Mouse (Mus musculus) gastrocnemius, postnatal 25 days (tissue): ENCODE results near the gene Ptn. TPM values are rescaled to one million over a fixed set of nuclear protein-coding genes. Genes with fewer than 3 reads are reported as not detected.
A peak's percentile ranks its signal among the peaks of the same experiment; 100 is the strongest.
"Not testable (repeated sequence)": the region's sequence is repeated elsewhere in the genome, so short reads cannot be mapped to it uniquely, and the experiment has no call there.

Source experiments
- DNase-seq: peaks from one replicate; pipeline ENCODE4 v3.0.0; 2022
- total RNA-seq, 2 experiments: library from RNA; stranded (reverse); gene quantifications; 1 replicate in 1 of 2; 2 replicates in 1 of 2; pipeline ENCODE4 v1.2.3; 2021

The Ptn gene
- total RNA-seq, 2 experiments from 2014 or later = 2.6 to 4.6 TPM

DNA sequence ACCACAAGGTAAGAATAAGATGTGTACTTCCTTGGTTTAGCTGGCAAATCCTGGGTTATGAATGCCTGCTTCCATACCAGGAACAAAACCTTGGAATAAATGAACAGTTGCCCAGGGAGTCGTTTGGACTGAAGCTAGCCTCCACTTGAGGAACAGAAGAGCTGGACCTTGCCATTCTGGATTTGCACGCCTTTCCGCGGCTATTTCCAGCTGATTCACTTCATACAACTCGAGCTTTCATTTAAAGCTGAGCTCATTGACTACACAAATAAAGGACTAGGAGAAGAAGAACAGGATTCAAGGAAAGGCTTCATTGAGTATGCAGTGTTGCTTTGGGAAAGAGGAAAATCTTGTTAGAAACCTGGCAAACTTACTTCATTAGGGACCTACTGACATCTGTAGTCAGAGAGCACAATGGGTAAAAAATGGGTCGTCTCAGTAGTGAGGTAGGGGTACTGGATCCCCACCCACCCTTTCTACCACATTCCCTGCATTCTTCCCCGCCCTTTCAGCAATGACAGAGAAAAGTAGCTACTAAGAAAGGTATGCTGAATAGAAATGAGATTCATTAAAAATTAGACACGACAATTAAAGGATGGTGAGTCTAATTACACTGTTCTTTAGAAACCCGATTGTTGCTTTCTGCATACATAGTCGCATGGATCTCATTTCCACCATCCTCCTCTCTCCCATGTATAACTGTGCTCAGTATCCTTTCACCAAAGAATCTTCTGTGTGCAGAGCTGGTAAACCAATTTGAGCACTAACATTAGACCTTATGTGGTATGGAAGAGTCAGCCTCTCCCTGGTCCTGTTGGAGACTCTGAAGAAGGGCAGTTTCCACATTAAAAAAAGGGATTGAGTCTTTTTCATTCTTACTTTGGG, 54.8 kb downstream of the Ptn start:
- DNase-seq = no peak

GRCm38 (mm10) chr6:36752887-36753286, 57.1 kb downstream of the Ptn start:
- DNase-seq = no peak

DNA sequence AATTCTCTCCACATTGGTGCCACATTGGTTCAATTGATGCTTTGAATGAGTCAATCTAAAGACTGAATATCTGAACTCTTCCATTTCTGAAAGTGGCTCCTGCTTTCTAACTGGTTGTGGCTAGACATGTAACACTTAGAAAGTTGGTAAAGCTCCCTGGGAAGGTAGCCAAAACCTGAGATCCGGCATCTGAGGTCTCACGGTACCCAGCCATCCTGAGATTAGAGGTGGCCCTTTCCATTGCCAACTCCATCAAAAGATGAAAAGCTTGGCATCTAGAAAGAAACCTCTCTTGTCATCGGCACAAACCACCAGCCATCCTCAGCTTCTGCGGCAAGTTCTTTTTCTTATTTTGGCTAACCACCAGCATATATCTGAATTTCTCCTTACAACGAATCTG, 70.2 kb downstream of the Ptn start:
- DNase-seq = no peak

- no peak for DNase-seq
Measured at GRCm38 (mm10) chr6:36736763-36737162, 73.3 kb downstream of the Ptn start.

- not testable (repeated sequence) for DNase-seq
Measured at GRCm38 (mm10) chr6:36735622-36736021, 74.4 kb downstream of the Ptn start.

DNA sequence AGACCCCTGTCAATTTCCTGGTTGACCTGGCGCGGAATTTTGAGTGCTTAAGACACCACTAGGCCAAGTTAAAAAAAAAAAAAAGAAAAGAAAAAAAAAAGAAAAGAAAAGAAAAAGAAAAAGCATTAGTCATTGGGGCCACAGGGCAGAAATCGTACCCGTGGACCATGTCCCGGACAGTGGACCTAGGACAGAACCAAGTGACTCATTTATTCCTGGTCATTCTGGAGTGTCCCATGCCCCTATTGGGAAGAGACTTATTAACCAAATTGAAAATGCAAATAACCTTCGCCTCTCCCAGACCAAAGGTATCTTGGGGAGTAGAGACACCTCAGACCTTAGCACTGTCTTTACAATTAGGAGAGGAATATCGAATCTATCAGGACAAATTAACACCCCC, 80.2 kb downstream of the Ptn start:
- not testable (repeated sequence) for DNase-seq

DNA sequence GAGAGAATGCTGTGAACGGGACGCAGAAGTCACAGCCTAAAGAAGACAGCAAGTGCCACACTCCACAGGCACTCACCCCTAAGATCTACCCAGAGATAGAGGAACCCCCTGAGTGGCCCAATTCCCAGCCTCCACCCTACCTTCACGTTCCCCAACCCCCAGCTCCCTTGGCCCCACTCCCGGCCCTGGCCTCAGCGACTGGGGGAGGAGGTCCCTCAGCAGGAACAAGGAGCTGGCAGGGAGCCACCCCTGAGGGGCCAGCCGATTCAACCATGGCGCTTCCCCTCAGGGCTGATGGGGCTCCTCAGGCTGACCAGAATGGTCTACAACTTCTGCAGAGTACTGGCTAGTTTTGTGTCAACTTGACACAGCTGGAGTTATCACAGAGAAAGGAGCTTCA, 81.9 kb downstream of the Ptn start:
- DNase-seq = no peak

- no peak for DNase-seq
Measured at GRCm38 (mm10) chr6:36725509-36726160, 84.4 kb downstream of the Ptn start.

- DNase-seq = no peak
Measured at GRCm38 (mm10) chr6:36722769-36723549, 87.1 kb downstream of the Ptn start.

DNA sequence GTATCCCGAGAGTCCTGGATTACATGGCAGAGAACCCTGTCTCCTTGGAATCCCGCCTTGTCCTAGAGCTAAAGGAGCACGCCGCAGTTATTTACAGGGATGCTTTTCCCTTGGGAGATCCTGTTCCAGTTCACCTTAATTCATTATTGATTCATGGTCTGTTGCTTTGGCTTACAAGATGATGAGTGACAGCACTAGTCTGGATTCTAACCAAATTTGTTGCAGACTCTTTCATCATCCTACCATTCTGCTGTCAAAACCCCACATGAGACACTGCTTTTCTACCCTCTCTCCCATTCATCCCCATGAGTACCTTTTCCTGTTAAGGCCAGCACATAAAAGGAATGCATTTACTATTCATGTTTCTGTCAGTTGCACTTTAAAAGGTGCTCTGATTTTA, 96.7 kb downstream of the Ptn start:
- no peak for DNase-seq

DNA sequence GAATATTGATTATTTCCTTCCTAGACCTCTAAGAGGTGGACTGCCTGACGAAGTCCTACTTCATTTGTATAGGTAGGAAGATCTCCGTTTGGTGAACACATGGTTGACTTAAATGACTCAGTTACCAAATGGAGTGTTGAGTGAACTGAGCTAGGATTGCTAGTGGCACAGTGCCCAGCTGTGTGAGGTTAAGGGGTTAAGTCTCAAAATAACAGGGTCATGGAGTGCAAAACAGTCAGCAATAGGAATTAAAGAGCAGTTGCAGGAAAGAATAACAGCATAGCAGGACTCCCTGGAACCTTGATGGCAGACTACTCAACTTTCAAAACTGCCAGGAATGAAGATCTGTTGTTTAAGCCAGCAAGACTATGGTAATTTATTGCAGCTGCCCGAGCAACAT, 114.5 kb downstream of the Ptn start:
- DNase-seq = no peak

DNA sequence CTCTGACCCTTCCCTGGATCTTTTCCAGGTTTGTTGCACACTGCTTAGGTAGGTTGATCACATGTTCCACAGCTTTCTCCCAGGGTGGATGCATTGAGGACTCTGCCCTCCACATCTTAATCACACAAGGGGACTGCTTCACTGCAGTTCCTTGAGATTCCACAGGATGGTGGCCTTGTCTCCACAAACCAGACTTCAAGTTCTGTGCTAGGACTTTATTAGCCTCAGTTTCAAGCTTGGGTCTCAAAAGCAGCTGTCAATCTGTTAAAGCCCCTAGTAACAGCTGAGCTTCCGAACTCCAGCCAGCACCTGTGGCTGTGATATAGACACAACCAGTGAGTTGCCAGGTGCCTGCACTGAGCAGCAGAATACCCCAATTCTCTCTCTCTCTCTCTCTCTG, 118.5 kb downstream of the Ptn start:
- peak; percentile 10 for DNase-seq

DNA sequence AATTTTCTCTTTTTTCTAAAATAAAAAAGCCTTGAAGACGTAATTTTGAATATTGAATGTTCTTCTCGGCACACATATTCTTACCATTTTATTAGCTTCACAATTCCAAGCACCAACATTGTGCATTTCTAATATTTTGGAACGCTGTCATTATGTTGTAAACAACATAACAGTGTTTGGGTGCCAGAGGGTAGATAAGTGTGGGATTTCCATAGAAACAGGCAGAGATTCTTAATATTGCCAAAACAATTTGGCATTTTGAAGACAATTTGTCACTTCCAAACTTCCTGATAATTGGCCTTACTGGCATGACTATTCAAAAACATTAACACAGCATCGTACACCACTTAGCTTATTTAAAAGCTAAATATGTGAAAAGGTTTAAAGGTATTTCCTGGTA, 119.1 kb downstream of the Ptn start:
- no peak for DNase-seq

GRCm38 (mm10) chr6:36676710-36677691, 133.0 kb downstream of the Ptn start:
- no peak for DNase-seq

DNA sequence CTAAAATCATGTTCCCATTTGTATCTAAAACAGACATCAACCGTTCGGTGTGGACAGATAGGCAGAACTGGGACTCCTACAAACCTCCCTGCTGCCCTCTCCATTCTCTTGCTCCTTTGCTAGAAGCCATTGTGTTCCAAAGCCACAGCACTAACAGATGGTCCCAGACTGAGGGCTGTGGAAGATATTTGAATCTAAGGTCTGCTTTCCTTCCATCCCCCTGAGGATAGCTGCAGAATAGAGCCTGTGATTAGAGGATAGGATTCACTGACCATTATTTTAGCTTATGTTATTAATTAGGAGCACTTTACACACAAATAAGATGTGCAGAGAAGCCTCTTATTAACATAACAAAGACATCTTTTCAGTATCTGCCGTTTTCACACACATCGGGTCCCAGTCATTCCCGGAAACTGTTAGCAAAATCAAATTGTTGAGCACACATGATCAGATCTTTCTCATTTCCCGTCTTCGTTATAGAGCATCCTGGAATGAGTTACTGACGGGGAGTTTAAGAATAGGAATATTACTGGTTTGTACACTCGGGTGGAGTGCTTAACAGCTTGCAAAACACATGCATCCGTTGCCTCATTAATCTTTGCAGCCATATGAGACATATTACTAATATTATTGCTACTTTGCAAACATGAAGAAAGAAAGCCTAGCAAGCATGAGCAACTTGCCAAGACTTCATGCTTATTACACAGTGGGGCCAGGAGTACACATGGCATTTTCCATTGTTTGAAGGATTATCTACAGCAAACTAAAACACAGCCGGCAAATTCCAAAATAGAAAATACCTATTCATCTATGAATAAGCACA, 137.4 kb downstream of the Ptn start:
- no peak for DNase-seq

GRCm38 (mm10) chr6:36671274-36671673, 138.7 kb downstream of the Ptn start:
- no peak for DNase-seq
